Mouse (Mus musculus): ENCODE measurements around the gene Gm20388. TPM values are rescaled to one million over a fixed set of nuclear protein-coding genes. Genes with fewer than 3 reads are reported as not detected.

Gm20388 gene
- polyA plus RNA-seq, 1 experiment from 2014 or later: not detected

DNA sequence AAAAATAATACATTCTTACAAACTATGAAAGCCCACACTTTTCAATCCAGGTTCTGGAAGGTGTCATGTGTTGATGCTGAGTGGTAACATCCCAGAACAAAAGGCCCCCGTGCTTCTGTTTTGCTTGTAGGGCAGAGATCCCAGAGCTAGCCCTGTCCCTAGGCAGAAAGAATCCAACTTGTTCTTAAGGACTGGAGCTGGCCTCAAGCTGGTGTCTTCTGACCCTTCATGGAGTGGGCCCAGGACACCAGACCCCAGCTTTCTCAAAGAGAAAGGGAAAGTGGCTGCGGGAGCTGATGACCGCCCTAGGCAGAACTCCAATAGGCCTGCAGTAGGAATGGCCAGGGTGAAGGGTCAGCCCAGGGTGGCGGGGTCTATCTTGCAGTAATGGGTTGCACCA is 86.6 kb downstream of the Gm20388 start:
- H3K9ac ChIP-seq: no peak overlapping the region
- 78% methylated on average over 4 of the region's 4 CpGs for WGBS
- peaks cover 41% of the 10 kb centered on the region for H3K4me1 ChIP-seq
- ATAC-seq (ENCODE audit: insufficient number of reproducible peaks, insufficient read depth, low FRiP score, low TSS enrichment): no peak
- H3K4me3 ChIP-seq: no peak overlapping the region
- H3K9me3 ChIP-seq: no peaks in the 10 kb centered on the region
- H3K27ac ChIP-seq: no peak overlapping the region
- H3K4me2 ChIP-seq (replicated peaks): no peak overlapping the region
- H3K36me3 ChIP-seq: no peaks in the 10 kb centered on the region
- peaks cover 12% of the 10 kb centered on the region for H3K27me3 ChIP-seq

DNA sequence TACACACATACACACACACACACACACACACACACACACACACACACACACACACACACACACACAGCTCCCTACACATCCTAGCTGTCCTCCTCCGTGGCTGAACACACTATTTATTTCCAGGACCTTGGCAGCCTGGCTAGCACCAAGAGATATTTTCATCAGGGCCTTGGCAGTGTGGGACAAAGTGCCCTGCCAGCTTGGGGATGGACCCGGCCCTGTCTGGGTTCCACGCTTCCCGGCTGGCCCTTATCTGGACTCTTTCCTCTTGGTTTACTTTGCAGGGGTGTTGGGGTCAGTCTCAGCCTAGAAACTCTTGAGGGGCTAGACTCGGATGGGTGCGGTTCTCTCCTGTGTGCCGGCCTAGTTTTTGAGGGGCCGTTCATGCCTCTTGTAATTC is 89.8 kb downstream of the Gm20388 start:
- Histone ChIP-seq H3K27me3 (no peaks in the 10 kb centered on the region), H3K4me1 (peaks cover 33% of the 10 kb centered on the region; the same call in 1 of the 2 replicates)
- 65% methylated on average over 8 of the region's 8 CpGs for WGBS

GRCm38 (mm10) chr8:120001712-120002111 is 91.1 kb downstream of the Gm20388 start:
- Histone ChIP-seq H3K4me2 (replicated peaks) (no peak overlapping the region), H3K27ac (no peak overlapping the region), H3K9ac (no peak overlapping the region), H3K4me3 (no peak overlapping the region), H3K27me3 (no peaks in the 10 kb centered on the region), H3K9me3 (no peaks in the 10 kb centered on the region), H3K4me1 (peaks cover 39% of the 10 kb centered on the region; the same call in 1 of the 2 replicates), H3K36me3 (no peaks in the 10 kb centered on the region)
- 61% methylated on average over 7 of the region's 7 CpGs for WGBS
- no peak for ATAC-seq (ENCODE audit: insufficient number of reproducible peaks, insufficient read depth, low FRiP score, low TSS enrichment)

More for the DNA sequence above, 89.8 kb downstream of the Gm20388 start:
- H3K36me3 ChIP-seq: no peaks in the 10 kb centered on the region
- H3K9me3 ChIP-seq: no peaks in the 10 kb centered on the region
- no peak overlapping the region for H3K4me3 ChIP-seq
- no peak for ATAC-seq (ENCODE audit: insufficient number of reproducible peaks, insufficient read depth, low FRiP score, low TSS enrichment)
- 0 out of 2 replicates have a peak overlapping the region, but pooled peaks have one; percentile 65 for H3K27ac ChIP-seq
- H3K4me2 ChIP-seq (replicated peaks): no peak overlapping the region
- no peak overlapping the region for H3K9ac ChIP-seq

DNA sequence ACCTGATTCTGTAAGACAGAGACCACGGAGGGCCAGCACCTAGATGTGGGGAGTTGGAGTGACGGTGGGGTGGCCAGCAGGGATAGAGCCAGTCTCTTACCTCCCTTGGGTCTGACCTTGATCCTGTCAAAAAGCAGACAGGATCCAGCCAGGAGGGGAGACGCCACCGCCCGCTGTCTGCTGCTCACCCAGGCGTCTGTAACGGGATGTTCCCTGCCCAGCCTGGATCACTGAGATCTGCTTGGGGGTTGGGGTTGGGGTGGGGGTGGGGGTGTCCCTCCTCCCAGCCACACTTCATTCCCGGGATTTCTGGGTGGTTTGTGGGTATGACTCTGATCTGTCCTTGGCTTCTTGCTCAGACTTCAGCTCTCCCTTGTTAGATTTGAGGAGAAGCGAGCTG is 91.7 kb downstream of the Gm20388 start:
- H3K4me3 ChIP-seq: no peak overlapping the region
- H3K9ac ChIP-seq: no peak overlapping the region
- H3K9me3 ChIP-seq: no peaks in the 10 kb centered on the region
- 52% methylated on average over 9 of the region's 9 CpGs for WGBS
- peaks cover 37% of the 10 kb centered on the region; the same call in 1 of the 2 replicates for H3K4me1 ChIP-seq
- no peak for ATAC-seq (ENCODE audit: insufficient number of reproducible peaks, insufficient read depth, low FRiP score, low TSS enrichment)
- H3K27ac ChIP-seq: peak overlapping the region; percentile 24; the same call in 1 of the 2 replicates
- no peak overlapping the region for H3K4me2 ChIP-seq (replicated peaks)
- H3K27me3 ChIP-seq: no peaks in the 10 kb centered on the region
- no peaks in the 10 kb centered on the region for H3K36me3 ChIP-seq

DNA sequence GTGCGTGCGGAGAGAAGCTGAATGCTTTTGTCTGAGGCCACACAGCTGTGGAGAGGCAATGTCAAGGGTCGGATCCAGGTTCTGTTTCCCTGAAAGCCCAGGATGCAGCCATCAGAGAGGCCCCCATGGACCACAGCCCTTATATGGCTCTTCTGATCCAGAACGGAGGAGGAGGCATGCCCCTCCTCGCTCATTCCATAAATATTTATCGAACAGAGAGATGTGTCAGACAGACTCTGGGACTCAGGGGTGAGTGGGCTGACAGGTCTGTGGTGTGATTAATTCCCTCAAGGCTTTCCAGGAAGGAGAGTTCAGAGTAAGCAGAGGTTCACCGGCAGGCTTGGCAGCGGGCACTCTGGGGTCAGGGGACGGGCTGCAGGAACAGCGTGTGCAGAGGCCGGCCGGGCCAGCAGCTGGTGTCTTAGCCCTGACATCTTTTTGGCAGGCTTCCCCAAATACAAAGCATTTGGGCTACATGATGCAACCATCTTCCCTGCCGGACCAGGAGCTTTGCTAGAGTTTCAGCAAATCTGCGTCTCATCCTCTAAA is 93.6 kb downstream of the Gm20388 start:
- no peaks in the 10 kb centered on the region for H3K27me3 ChIP-seq
- 33% methylated on average over 14 of the region's 14 CpGs for WGBS
- no peaks in the 10 kb centered on the region for H3K9me3 ChIP-seq
- ATAC-seq (ENCODE audit: insufficient number of reproducible peaks, insufficient read depth, low FRiP score, low TSS enrichment): no peak
- H3K4me3 ChIP-seq: no peak overlapping the region
- no peak overlapping the region for H3K9ac ChIP-seq
- H3K36me3 ChIP-seq: no peaks in the 10 kb centered on the region
- H3K27ac ChIP-seq: peak overlapping the region; percentile 50; the same call in 1 of the 2 replicates
- H3K4me1 ChIP-seq: peaks cover 37% of the 10 kb centered on the region; the same call in 1 of the 2 replicates
- no peak overlapping the region for H3K4me2 ChIP-seq (replicated peaks)

DNA sequence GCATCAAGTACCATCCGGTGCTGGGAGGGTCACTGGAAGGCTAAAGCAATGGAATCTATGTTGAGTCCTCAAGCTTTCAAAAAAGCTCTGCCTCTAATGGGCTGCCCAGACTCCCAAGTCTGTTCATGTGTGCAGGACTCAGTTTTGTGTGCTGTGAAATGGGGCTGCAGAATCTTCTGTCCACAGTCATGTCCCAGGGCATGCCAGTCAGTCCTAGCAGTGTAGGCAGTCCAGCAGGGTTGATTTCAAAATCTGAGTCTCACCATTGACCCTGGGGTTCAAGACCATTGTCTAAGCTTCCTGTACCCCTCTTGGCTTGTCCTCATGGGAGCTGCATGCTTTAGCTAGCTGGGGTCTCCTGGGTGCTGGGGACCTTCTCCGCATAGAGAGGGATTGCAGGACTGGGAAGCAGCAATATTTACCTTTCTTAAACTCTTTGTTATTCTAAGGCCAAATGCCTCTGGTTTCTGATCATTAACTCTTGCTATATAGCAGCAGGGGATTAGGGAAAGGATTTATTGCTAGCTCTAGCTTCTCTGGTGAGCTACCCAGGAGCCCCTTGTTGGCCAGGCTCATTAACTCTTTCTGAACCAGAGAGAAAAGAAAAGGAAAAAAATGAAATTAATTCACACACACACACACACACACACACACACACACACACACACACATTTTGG is 94.2 kb downstream of the Gm20388 start:
- 45% methylated on average over 2 of the region's 2 CpGs for WGBS
- H3K9ac ChIP-seq: no peak overlapping the region
- ATAC-seq (ENCODE audit: insufficient number of reproducible peaks, insufficient read depth, low FRiP score, low TSS enrichment): no peak
- H3K36me3 ChIP-seq: no peaks in the 10 kb centered on the region
- no peaks in the 10 kb centered on the region for H3K27me3 ChIP-seq
- H3K4me1 ChIP-seq: peaks cover 37% of the 10 kb centered on the region; the same call in 1 of the 2 replicates
- H3K4me3 ChIP-seq: no peak overlapping the region
- H3K27ac ChIP-seq: no peak overlapping the region
- H3K4me2 ChIP-seq (replicated peaks): no peak overlapping the region
- no peaks in the 10 kb centered on the region for H3K9me3 ChIP-seq

GRCm38 (mm10) chr8:120006645-120007160 is 96.1 kb downstream of the Gm20388 start:
- H3K27ac ChIP-seq: no peak overlapping the region; the same call in 1 of the 2 replicates

DNA sequence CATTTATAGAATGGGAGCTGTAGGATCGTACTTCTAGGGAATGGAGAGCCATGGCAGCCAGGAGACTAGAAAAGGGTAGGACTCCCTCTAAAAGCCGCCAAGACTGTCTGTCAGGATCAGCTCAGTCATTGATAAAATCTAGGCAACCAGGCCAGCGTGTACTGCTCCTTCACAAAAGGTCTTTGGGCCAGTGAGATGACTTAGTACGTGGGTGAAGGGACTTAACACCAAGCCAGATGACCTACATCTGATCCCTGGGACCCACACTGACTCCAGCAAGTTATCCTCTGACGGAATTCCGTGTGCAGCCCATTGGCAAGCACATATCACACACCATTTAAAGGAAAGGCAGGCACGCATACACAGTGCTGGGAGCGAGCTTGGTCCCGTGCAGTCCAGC is 96.5 kb downstream of the Gm20388 start:
- Histone ChIP-seq H3K9ac (no peak overlapping the region), H3K36me3 (no peaks in the 10 kb centered on the region), H3K27ac (no peak overlapping the region), H3K4me1 (peaks cover 28% of the 10 kb centered on the region; the same call in 1 of the 2 replicates), H3K27me3 (0 out of 2 replicates have a peak, but pooled peaks cover 4% of the 10 kb centered on the region), H3K9me3 (no peaks in the 10 kb centered on the region), H3K4me2 (replicated peaks) (no peak overlapping the region), H3K4me3 (no peak overlapping the region)
- WGBS: 83% methylated on average over 9 of the region's 9 CpGs
- no peak for ATAC-seq (ENCODE audit: insufficient number of reproducible peaks, insufficient read depth, low FRiP score, low TSS enrichment)

More at GRCm38 (mm10) chr8:120006645-120007160, 96.1 kb downstream of the Gm20388 start:
- Histone ChIP-seq H3K9ac (no peak overlapping the region), H3K4me3 (no peak overlapping the region), H3K4me1 (peaks cover 28% of the 10 kb centered on the region; the same call in 1 of the 2 replicates), H3K9me3 (no peaks in the 10 kb centered on the region), H3K36me3 (no peaks in the 10 kb centered on the region), H3K4me2 (replicated peaks) (no peak overlapping the region), H3K27me3 (0 out of 2 replicates have a peak, but pooled peaks cover 4% of the 10 kb centered on the region)
- 60% methylated on average over 9 of the region's 9 CpGs for WGBS
- no peak for ATAC-seq (ENCODE audit: insufficient number of reproducible peaks, insufficient read depth, low FRiP score, low TSS enrichment)

DNA sequence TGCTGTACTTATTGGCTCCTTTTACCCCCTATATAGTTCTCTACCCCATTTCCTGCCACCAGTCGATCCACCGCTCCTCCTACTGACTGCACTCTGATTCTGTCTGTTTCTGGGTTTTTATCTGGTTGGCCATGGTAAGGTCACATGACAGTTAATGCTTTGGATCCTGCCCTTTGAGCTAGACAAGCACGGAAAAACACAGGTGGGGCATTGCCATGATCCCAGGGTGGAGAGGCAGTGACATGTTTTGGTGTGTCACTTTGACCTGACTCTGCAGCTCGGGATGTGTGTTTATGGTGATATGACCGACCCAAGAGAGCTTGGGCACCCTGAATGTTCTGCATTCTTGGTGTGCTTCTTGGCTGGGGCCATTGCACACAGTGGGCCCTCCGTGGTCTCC is 98.6 kb downstream of the Gm20388 start:
- Histone ChIP-seq H3K4me1 (peaks cover 19% of the 10 kb centered on the region; the same call in 1 of the 2 replicates), H3K27me3 (0 out of 2 replicates have a peak, but pooled peaks cover 4% of the 10 kb centered on the region), H3K4me2 (replicated peaks) (no peak overlapping the region), H3K27ac (no peak overlapping the region), H3K4me3 (no peak overlapping the region), H3K36me3 (no peaks in the 10 kb centered on the region), H3K9ac (no peak overlapping the region), H3K9me3 (no peaks in the 10 kb centered on the region)
- 70% methylated on average over 6 of the region's 6 CpGs for WGBS
- no peak for ATAC-seq (ENCODE audit: insufficient number of reproducible peaks, insufficient read depth, low FRiP score, low TSS enrichment)

GRCm38 (mm10) chr8:120012491-120012890 is 101.8 kb downstream of the Gm20388 start:
- H3K4me1 ChIP-seq: peaks cover 6% of the 10 kb centered on the region; the same call in 1 of the 2 replicates
- no peak overlapping the region for H3K9ac ChIP-seq
- WGBS: 89% methylated on average over 8 of the region's 8 CpGs
- H3K4me2 ChIP-seq (replicated peaks): no peak overlapping the region
- no peak overlapping the region for H3K27ac ChIP-seq
- no peaks in the 10 kb centered on the region for H3K9me3 ChIP-seq
- ATAC-seq (ENCODE audit: insufficient number of reproducible peaks, insufficient read depth, low FRiP score, low TSS enrichment): no peak
- H3K27me3 ChIP-seq: 0 out of 2 replicates have a peak, but pooled peaks cover 4% of the 10 kb centered on the region
- H3K36me3 ChIP-seq: no peaks in the 10 kb centered on the region
- no peak overlapping the region for H3K4me3 ChIP-seq

DNA sequence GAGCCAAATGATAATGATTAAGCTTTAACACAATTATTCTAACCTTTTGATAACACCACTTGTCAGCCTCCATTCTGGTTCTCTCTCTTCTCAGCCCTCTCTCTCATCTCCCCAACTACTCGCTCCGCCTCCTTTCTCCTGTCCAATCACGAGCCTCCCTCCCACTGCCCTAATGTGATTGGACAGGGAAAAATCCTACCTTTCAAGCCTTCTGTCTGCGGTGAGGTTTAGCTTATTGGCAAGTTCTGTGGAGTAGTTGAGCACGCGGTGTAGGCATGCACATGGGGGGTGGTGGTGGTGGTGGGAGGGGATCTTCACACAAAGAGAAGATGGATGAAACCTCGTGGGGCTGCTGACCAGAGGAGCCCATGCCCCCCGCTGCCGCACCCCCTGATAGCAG is 102.3 kb downstream of the Gm20388 start:
- H3K4me3 ChIP-seq: no peak overlapping the region
- no peak for ATAC-seq (ENCODE audit: insufficient number of reproducible peaks, insufficient read depth, low FRiP score, low TSS enrichment)
- H3K9me3 ChIP-seq: no peaks in the 10 kb centered on the region

More for the DNA sequence above, 102.3 kb downstream of the Gm20388 start:
- no peak overlapping the region for H3K9ac ChIP-seq
- H3K27ac ChIP-seq: no peak overlapping the region
- H3K27me3 ChIP-seq: 0 out of 2 replicates have a peak, but pooled peaks cover 4% of the 10 kb centered on the region
- H3K36me3 ChIP-seq: no peaks in the 10 kb centered on the region
- 32% methylated on average over 9 of the region's 9 CpGs for WGBS
- H3K4me2 ChIP-seq (replicated peaks): no peak overlapping the region
- peaks cover 6% of the 10 kb centered on the region; the same call in 1 of the 2 replicates for H3K4me1 ChIP-seq
